Mouse (Mus musculus): ENCODE data around the gene Pphln1.
"Not testable (repeated sequence)": the region's sequence is repeated elsewhere in the genome, so short reads cannot be mapped to it uniquely, and the experiment has no call there.

Pphln1 gene

GRCm38 (mm10) chr15:93397826-93398698 is at the start of gene Pphln1, which contains the start of gene Zcrb1:
Gene Pphln1, plus strand, starts transcription at chr15:93398350.
Gene Zcrb1, minus strand, starts transcription at chr15:93398334.
- peak; percentile 90 for DNase-seq (ENCODE audit: low spot score)

GRCm38 (mm10) chr15:93358346-93359095 is 39.6 kb upstream of the Pphln1 start:
- no peak for DNase-seq (ENCODE audit: low spot score)

GRCm38 (mm10) chr15:93365561-93365960 is 32.6 kb upstream of the Pphln1 start:
- DNase-seq (ENCODE audit: low spot score): no peak

- no peak for DNase-seq (ENCODE audit: low spot score)
Measured at GRCm38 (mm10) chr15:93368558-93368957, 29.6 kb upstream of the Pphln1 start.

DNA sequence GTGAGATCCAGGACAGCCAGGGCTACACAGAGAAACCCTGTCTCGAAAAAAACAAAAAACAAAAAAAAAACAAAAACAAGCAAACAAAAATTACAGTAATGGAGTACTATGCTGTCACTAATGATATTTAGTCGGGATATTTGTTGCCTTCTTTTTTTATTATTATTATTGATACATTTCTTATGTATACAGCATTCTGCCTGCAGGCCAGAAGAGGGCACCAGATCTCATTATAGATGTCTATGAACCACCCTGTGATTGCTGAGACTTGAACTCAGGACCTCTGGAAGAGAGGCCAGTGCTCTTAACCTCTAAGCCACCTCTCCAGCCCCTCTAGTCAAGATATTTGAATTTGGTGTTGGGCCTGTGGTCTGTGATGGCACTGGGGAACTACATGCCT is 26.3 kb upstream of the Pphln1 start:
- no peak for DNase-seq (ENCODE audit: low spot score)

- DNase-seq (ENCODE audit: low spot score): not testable (repeated sequence)
Measured at GRCm38 (mm10) chr15:93372525-93373119, 25.5 kb upstream of the Pphln1 start.

GRCm38 (mm10) chr15:93375696-93376095 is 22.5 kb upstream of the Pphln1 start:
- no peak for DNase-seq (ENCODE audit: low spot score)

DNA sequence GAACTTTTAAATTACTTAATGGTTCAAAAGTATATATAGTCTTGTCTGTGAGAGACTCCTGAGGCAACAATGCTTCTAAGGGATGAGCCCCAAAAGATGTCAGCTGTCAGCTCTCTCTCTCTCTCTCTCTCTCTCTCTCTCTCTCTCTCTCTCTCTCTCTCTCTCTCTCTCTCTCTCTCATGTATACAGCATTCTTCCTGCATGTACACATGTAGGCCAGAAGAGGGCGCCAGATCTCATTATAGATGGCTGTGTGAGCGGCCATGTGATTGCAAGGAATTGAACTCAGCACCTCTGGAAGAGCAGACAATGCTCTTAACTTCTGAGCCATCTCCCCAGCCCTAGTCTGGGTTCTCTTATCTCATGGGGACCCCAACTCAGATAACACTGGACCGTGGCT is 19.0 kb upstream of the Pphln1 start:
- DNase-seq (ENCODE audit: low spot score): peak; percentile 19

- no peak for DNase-seq (ENCODE audit: low spot score)
Measured at GRCm38 (mm10) chr15:93381337-93381736, 16.8 kb upstream of the Pphln1 start.

DNA sequence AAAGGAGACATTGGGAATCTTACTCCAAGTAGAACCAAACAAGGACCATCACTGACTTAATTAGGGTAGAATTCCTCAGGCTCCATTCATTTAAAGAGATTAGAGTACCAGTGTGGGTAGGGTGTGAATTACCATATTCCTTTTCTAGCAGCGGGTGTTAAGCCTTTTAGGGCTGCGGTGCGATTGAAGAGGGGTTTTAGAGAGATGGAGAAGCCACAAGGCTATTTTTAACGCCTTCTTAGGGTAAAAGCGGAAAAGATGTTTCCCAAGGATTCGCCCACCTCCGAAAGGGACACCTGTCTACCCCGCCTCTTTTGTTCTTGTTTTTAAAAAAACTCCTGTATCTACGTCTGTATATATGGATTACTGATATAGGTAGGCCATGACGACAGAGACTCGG is 881 bp upstream of the Pphln1 start:
- DNase-seq (ENCODE audit: low spot score): no peak

DNA sequence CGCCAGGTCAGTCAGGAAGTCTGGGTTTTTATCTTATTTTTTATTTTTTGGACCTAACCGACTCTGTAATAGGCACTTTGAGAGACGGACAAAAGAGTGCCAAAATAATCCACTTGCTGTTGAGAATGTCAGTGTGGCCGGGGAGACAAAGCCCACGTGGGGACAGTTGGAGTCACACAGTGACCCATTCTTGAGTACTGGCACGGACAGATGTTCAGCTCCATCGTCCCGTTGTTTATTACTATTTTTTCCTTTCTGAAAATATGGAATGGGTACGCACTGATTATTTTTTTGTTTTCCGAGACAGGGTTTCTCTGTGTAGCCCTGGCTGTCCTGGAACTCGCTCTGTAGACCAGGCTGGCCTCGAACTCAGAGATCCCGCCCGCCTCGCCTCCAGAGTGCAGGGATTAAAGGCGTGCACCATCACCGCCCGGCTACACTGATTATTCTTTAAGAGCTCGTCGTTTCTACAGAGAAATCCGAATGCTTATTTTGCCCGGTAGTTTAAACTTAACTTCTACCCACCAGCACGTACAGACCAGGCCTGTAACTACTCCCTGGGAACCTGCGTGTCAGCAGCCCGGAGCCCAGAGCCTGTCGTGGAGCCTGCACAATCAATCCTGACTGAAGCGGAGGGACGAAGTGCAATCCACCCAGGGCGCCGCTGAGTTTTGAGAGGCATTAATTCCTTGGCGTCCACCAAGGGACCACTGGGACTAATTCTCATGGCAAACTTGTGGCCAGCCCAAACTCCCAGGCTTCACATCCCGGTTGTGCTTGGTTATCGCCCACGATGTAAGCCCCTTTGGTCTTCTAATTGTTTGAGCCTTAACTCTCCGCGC is 770 bp downstream of the Pphln1 start:
- peak; percentile 51 for DNase-seq (ENCODE audit: low spot score)

DNA sequence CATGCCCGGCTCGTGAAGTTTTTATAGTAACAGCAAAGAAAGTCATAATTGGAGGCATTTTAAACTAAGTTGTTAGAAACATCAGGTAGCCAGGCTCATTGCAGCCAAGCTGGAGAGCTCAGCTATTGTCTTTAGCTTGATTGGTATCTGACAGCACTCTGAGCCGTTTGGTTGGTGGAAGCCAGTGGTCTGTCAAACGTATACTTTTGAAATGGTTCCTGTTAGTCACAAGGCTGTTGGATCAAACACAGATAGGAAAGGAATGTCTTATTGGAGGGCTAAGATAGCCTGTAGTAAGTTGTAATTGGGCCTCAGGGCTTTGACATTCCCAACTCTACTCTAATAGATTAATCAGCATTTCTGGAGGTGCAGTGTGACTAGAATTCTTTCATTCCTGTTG is 3.3 kb downstream of the Pphln1 start:
- DNase-seq (ENCODE audit: low spot score): no peak

GRCm38 (mm10) chr15:93402730-93403129 is 4.6 kb downstream of the Pphln1 start:
- no peak for DNase-seq (ENCODE audit: low spot score)

- no peak for DNase-seq (ENCODE audit: low spot score)
Measured at GRCm38 (mm10) chr15:93404849-93405248, 6.7 kb downstream of the Pphln1 start.

DNA sequence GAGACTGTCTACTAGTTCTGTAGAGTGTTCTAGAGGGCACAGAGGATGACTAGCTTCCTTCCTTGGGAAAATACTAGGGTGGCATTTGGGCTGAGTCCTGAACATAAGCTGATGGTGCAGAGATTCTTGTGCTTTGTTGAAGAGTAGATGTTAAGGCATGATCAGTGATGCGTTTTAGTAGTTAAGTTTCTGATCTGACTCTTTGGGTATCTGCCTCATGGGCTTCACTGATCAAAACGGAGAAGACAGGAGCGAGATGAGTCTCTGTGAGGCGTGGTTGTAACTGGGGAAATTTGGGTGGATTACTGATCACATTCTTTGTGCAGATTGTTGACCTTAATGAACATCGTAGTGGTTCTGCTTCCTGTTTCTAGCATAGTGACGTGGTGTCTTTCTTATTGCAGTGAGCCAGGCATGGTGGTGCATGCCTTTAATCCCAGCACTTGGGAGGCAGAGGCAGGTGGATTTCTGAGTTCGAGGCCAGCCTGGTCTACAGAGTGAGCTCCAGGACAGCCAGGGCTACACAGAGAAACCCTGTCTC is 7.4 kb downstream of the Pphln1 start:
- DNase-seq (ENCODE audit: low spot score): no peak

- DNase-seq (ENCODE audit: low spot score): no peak
Measured at GRCm38 (mm10) chr15:93406492-93406891, 8.3 kb downstream of the Pphln1 start.

GRCm38 (mm10) chr15:93412445-93412844 is 14.3 kb downstream of the Pphln1 start:
- no peak for DNase-seq (ENCODE audit: low spot score)

DNA sequence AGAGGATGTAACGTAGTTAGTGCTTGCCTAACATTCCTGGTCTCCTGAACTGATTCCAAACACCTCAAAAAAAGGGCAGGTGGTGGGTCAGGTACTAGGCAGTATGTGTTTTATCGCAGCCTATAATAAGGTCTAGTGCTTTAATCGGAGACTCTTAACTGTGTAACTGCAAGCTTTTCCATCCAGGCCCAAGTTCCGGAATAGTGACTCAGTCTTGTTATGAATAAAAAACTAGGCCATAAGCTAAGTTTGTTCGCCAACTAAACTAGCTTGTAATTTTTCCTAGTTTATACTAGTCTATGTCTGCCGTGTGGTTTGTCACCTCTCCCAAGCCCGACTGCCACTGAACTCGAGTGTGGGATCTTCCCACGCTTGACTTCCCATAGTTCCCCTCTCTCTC is 16.3 kb downstream of the Pphln1 start:
- DNase-seq (ENCODE audit: low spot score): no peak

- no peak for DNase-seq (ENCODE audit: low spot score)
Measured at GRCm38 (mm10) chr15:93416300-93416699, 18.1 kb downstream of the Pphln1 start.

DNA sequence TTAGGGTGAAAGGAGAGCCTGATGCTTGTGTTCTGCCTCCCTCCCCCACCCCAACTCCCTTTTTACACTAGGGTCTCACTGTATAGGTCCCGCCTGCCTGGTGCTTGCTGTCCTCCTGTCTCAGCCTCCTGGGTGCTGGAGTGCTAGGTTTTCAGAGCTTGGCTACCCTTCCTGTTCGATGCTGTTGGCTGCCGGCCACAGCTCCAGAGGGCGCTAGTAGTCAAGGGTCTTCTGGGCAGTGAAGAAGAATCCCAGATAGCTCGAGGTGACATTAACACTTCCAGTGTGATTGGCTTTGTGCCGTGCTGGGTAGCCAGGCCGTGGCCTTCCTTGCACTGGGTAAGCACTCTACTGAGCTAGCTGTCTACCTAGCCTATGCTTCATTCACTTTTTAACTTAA is 22.4 kb downstream of the Pphln1 start:
- DNase-seq (ENCODE audit: low spot score): no peak

DNA sequence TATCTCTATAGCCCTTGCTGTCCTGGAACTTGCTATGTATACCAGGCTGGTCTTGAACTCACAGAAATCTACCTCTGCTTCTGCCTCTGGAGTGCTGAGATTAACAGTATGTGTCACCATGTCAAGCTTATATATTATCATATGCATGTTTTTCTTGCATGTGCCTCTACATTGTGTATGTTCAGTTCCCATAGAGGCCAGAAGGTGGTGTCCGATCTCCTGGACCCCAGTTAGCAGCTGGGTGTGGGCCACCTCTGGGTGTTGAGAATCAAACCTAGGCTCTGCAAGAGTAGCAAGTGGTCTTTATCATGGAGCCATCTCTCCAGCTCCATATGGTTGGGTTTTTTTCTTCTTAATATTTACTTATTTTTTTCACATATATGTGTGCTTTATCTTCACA is 24.4 kb downstream of the Pphln1 start:
- DNase-seq (ENCODE audit: low spot score): no peak

- DNase-seq (ENCODE audit: low spot score): peak; percentile 73
Measured at GRCm38 (mm10) chr15:93433811-93434210, 35.7 kb downstream of the Pphln1 start.

Data from embryo, embryonic 10.5 days (tissue).